Mouse (Mus musculus): Measurements from ENCODE around the gene Itih5. TPM values are rescaled to one million over a fixed set of nuclear protein-coding genes. Genes with fewer than 3 reads are reported as not detected.
A peak's percentile ranks its signal among the peaks of the same experiment; 100 is the strongest.

Itih5 gene
- total RNA-seq, 2 experiments from 2014 or later, result 16.3 to 17.4 TPM

GRCm38 (mm10) chr2:10167283-10167682 lies 13.9 kb downstream of the Itih5 start:
- no peak for DNase-seq

GRCm38 (mm10) chr2:10168016-10168415 lies 14.6 kb downstream of the Itih5 start:
- DNase-seq, result peak; percentile 42

GRCm38 (mm10) chr2:10169991-10170390 lies 16.6 kb downstream of the Itih5 start:
- peak; percentile 24 for DNase-seq

- DNase-seq, result no peak
These were observed 40.2 kb downstream of the Itih5 start for GRCm38 (mm10) chr2:10193553-10193952.

GRCm38 (mm10) chr2:10195162-10195561 lies 41.8 kb downstream of the Itih5 start:
- no peak for DNase-seq

- DNase-seq, result no peak
These were observed 46.0 kb downstream of the Itih5 start for GRCm38 (mm10) chr2:10199326-10199725.

GRCm38 (mm10) chr2:10200736-10201285 lies 47.4 kb downstream of the Itih5 start:
- no peak for DNase-seq

GRCm38 (mm10) chr2:10204301-10204700 lies 50.9 kb downstream of the Itih5 start:
- no peak for DNase-seq

GRCm38 (mm10) chr2:10213468-10213867 lies 60.1 kb downstream of the Itih5 start:
- DNase-seq, result no peak

GRCm38 (mm10) chr2:10215876-10216565 lies 62.6 kb downstream of the Itih5 start:
- no peak for DNase-seq

GRCm38 (mm10) chr2:10216566-10217247 lies 63.3 kb downstream of the Itih5 start:
- peak; percentile 25 for DNase-seq

GRCm38 (mm10) chr2:10221862-10222261 lies 68.5 kb downstream of the Itih5 start:
- DNase-seq, result no peak

GRCm38 (mm10) chr2:10226907-10227306 lies 73.5 kb downstream of the Itih5 start:
- no peak for DNase-seq

- peak; percentile 40 for DNase-seq
These were observed 78.6 kb downstream of the Itih5 start for GRCm38 (mm10) chr2:10231971-10232370.

- no peak for DNase-seq
These were observed 83.2 kb downstream of the Itih5 start for GRCm38 (mm10) chr2:10236554-10236953.

- peak; percentile 45 for DNase-seq
These were observed 89.6 kb downstream of the Itih5 start for GRCm38 (mm10) chr2:10242970-10243369.

GRCm38 (mm10) chr2:10250441-10250840 lies 97.1 kb downstream of the Itih5 start:
- DNase-seq, result peak; percentile 80

- no peak for DNase-seq
These were observed 97.6 kb downstream of the Itih5 start for GRCm38 (mm10) chr2:10250926-10251325.

- no peak for DNase-seq
These were observed 98.1 kb downstream of the Itih5 start for GRCm38 (mm10) chr2:10251466-10251865.

- DNase-seq, result no peak
These were observed 98.6 kb downstream of the Itih5 start for GRCm38 (mm10) chr2:10252016-10252415.

GRCm38 (mm10) chr2:10253351-10253750 lies 100.0 kb downstream of the Itih5 start:
- DNase-seq, result peak; percentile 51

GRCm38 (mm10) chr2:10256949-10257348 lies 103.6 kb downstream of the Itih5 start:
- no peak for DNase-seq

GRCm38 (mm10) chr2:10258312-10258711 lies 104.9 kb downstream of the Itih5 start:
- DNase-seq, result no peak

- DNase-seq, result no peak
These were observed 106.7 kb downstream of the Itih5 start for GRCm38 (mm10) chr2:10260109-10260508.

Measured in gastrocnemius, postnatal 25 days (tissue).